Mouse (Mus musculus): ENCODE measurements around the gene Lrrfip2.

Gene Lrrfip2

DNA sequence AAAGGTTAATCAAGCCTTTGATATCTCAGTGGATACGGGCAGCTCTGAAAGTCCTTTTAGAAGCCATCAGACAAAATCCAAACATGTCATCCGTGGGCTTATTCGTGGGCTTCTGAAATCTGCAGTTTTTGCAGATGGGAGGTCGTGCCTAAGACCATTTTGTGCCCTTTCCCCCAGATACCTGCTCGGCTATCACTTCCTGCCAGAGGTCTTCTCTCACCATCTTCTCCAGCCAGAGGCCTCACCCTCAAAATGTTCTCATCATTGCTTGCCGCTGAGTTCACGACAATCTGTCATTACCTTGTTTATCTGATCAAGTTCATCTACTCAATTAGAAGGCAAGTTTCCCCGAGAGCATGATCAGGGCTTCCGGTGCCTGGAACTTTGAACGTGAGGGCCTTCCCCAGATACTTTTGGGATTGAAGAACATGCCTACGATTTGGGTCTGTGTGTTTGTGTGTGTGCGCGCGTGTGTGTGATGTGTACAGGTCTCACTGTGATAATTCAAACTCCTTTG lies at the start of gene Lrrfip2:
Gene Lrrfip2, plus strand, starts transcription at position 467 of the 517 bp plus-strand sequence.
- DNase-seq = no peak

DNA sequence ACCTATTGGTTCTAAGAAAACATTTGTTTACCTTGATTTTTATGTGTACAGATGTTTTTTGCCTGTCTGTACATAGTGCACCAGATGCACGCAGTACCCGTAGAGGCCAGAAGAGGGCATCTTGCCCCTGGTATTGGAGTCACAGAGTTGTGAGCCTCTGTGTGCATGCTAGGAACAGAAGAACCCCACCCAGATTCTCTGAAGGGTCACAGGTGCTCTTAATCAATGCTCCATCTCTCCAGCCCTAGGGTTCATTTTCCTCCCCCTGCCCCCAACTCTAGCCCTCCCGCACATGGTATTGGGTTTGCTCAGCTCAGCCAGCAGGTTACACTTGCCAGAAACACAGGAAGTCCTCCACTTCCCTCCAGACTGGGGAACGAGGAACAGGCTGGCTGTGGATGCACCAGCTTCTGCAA lies 46.8 kb upstream of the Lrrfip2 start:
- peak; percentile 79 for DNase-seq

DNA sequence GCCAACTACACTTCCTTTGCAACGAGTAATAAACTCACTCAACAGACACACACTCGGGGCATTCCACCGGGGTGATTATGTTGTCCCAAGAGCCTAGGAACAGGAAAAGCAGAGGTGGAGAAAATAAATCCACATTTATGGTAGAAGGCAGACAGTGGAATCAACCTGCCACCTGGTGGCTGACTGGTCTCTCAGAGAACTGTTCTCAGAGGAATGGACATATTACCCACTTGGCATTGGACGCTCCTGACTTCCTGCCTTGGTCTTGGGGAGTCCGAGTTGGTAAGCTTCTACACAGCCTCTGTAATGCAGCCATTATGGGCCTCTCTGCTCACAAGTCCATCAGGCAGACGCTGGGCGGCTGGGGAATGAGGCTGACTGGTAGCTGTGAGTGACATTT lies 45.2 kb upstream of the Lrrfip2 start:
- DNase-seq = peak; percentile 71 to 76

DNA sequence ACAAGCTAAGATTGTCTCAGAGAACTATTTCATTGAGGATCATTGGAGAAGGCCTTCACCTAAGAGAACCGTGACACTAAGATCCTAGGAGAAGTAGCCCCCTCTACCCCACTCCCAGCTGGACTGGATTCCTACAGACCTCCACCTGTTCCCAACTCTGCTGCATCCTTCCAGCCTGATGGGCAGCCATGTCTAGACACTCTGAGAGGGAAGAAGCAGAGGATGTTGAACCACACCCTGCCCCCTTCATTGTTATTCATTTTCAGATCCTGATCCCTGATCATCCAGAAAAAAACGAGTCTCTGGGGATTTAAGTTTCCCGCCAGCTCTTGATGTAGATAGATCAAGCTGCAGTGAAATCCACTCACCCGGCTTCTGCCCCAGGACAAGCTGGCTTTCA lies 44.4 kb upstream of the Lrrfip2 start:
- DNase-seq = no peak

DNA sequence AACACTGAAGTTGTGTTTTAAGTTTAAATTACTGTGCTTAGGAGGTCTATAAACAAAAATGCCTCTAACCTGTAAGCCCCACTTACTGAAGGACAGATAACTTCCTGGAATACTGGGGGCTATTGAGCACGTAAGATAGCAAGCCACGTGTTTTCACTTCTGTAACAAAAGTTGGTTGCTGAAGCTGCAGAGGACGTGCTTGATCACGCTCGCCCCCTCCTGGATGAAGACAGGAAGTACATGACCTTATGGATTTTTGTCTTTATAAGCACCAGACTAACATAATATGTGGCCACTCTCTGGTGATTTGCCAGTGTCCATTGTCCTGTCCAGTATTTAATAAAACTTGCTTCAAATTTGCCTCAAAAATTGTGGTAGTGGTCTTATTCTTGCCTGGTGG lies 39.6 kb upstream of the Lrrfip2 start:
- DNase-seq = no peak

DNA sequence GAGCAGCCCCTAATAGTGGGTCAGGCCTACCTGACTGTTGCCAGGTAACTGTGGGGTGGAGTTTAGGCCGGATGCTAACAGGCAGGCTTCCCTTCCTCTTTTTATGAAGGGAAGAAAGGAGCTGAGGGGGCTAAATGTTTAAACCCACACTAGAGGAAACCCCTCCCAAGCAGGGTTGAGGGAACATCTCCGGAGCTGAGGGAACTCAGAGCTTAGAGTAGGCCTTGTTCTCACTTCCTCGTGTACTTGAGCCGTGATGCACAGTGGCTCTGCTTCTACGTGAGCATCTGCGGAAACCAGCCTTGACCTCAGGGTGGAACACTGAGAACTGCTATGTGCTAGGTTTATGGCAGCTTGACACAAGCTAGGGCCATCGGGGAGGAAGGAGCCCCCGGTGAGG lies 36.6 kb upstream of the Lrrfip2 start:
- DNase-seq = no peak

DNA sequence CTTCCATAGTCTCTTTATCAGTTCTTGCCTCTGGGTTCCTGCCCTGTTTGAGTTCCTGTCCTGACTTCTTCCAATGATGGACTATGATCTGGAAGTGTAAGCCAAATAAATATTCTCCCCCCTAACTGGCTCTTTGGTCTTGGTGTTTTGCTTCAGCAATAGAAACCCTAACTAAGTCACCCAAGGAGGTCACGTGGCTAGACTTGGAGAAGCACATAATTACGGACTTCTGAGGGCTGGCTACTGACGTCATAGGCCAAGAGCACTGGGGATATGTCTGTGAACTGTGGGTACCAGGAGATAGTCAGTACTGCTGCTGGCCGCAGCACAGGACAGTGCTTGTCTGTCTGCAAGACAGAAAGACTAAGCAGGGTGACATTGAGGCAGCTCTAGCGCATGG lies 35.6 kb upstream of the Lrrfip2 start:
- DNase-seq = no peak

DNA sequence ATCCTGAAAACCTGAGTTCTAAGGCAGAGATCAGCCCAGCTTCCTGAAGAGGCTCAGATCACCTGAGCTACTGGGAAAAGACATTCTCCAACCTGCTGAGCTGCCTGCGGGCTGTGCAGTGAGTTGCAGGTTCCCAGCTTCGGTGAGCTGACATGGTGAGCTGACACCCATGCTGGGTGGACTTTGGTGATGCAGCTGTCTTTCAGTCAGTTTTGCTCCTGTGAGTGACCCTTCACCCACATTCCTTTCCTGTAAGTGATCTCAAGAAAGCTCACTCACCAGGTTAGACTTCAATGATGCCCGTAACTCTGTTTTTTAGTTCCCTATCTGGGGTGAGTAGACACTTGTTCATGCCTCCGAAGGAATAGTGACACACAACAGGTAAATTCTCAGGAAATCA lies 32.1 kb upstream of the Lrrfip2 start:
- no peak for DNase-seq

DNA sequence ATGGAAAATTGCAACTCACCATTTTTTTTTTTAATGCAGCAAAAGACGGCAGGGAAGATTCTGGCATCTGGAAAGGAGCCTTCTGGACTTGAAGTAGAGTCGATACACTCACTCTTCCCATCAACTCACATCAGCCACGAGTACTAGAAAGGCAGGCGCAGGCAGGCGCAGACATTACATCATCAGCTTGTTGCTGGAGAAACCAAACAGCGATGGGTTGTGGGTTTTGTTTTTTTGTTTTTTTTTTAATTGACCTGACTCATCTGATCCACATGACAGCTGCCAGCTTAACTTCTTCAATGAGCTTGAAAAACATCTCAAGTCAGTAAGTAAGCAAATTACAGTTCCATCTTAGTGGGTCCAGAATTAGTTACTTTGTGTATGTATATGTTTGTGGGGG lies 31.3 kb upstream of the Lrrfip2 start:
- no peak for DNase-seq

DNA sequence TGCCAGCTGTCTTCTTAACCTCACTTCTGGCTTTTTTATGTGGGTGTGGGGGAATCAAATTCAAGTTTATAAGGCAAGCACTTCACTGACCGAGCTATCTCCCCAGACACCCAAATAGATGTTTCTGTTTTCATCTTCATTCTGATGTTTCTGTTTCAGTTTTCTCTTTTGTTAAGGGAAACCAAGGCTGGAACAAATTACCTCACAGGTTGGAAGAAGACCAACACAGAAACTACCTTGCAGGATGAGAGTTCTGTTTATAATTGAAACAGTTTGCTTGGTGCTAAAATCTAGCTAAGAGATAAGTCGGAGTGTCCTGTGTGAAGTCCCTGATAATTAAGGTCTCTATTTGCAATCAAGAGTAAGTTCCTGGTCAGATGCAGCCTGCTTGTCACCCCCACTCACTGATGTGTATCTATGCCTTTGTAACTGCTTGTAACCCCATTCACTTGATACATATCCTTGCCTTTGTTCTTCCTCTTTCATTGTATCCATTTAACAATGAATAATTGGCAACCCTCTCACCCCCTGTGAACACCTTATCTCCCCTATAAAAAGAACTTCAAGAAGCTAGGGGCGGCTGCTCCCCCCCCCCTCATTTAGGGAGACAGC lies 30.3 kb upstream of the Lrrfip2 start:
- DNase-seq = no peak

DNA sequence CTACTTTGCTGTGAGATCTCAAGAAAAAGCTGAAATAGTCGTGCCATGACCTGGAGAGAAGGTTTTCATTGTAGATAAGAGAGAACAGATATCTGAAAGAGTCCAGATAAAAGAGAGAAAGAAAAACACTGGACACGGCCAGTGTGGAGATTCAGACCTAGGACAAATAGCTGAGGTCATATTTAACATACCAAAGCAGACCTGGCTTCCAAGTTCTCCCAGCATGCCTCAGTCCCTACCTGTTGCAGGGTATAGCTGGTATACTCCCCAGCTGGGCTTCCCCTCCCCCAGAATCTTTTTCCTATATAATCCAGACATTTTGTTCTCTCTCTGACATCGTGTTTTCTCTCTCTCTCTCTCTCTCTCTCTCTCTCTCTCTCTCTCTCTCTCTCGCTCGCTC lies 29.4 kb upstream of the Lrrfip2 start:
- no peak for DNase-seq

DNA sequence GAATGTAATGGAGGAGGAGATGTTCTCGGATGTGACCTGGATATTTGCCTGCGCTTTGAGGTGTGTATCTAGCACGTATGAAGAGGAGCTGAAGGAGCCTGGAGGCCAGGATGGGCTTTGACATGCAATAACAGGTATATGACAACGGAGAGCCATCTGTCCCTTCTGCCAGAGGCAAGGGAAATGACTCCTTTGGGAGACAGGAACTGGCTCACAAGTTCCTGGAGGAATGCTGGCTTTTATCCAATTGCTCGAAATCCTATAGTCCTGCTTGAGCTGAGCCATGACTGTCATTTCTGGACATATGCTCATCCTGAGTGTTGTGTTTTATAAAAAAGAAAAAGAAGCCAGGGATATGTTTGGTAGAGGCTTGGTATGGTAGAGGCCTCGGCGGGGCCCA lies 28.5 kb upstream of the Lrrfip2 start:
- no peak for DNase-seq

DNA sequence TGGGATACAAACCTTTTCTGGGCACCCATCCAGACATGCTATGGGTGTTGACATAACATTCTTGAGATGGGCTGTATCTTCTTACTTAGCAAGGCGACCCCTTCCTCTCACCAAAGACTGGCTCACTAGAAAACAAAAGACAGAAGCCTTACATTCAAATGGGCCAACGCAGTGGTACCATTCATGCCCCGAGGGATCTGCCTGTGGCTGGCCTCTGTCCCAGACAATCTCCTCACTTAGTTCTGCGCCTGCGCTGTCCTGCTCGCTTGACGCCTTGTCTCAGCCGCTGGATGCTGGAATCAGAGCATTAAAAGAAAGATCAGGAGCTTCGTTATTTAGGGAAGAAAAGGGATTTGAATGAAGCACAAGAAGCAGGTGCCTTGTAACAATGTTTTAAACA lies 24.7 kb upstream of the Lrrfip2 start:
- DNase-seq = no peak

DNA sequence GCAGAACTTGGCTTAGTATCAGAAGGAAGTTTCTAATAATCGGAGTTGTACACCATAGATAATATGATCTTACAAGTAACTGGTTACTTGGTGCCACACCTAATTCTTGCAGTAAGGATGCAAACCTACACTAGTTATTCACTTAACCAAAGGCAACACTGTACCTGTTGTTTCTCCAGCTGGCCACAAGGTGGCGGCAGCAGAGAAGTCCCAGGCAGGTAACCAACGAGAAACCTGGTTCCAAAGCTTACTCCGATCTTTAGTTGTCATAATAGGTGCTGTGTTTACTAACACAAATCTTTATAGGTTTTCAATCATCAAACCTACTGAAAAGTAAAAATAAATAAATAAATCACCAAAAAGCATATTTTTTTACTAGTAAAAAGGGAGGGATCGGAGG lies 24.3 kb upstream of the Lrrfip2 start:
- DNase-seq = peak; percentile 74 to 81

DNA sequence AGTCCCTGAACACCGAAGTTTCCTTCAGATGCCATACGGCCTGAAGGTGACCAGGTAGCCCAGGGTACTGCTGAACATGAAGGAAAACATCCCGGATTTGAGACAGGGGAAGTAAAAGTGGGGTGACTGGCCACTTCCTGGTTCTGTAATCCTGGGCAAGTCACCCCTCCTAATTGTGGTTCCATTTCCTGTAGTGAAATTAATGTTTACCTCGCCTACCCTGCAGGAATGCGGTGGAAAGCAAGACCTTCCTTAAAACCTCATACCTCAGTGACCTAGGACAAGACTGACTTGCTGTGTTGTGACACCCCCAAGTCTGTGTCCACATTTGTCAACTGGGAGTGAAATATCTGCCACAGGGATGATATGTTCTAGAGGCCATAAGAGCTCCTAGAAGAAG lies 22.8 kb upstream of the Lrrfip2 start:
- DNase-seq = no peak

DNA sequence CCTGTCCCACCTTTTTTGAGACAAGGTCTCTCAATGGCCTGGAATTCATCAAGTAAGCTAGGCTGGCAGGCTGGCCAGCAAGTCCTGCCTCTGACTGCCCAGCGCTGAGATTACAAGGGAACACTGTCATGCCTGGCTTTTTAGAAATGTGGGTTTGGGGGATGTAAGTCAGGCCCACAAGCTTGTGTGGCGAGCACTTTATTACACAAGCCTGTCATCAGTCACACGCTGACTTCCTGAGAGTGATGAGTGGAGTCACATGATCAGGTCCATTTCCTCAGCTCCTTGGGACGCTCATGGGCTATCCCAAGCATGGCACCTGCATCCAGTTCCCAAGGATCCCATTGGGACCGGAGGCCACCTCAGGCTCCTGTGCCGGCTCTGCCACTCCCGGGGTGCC lies 21.7 kb upstream of the Lrrfip2 start:
- no peak for DNase-seq

DNA sequence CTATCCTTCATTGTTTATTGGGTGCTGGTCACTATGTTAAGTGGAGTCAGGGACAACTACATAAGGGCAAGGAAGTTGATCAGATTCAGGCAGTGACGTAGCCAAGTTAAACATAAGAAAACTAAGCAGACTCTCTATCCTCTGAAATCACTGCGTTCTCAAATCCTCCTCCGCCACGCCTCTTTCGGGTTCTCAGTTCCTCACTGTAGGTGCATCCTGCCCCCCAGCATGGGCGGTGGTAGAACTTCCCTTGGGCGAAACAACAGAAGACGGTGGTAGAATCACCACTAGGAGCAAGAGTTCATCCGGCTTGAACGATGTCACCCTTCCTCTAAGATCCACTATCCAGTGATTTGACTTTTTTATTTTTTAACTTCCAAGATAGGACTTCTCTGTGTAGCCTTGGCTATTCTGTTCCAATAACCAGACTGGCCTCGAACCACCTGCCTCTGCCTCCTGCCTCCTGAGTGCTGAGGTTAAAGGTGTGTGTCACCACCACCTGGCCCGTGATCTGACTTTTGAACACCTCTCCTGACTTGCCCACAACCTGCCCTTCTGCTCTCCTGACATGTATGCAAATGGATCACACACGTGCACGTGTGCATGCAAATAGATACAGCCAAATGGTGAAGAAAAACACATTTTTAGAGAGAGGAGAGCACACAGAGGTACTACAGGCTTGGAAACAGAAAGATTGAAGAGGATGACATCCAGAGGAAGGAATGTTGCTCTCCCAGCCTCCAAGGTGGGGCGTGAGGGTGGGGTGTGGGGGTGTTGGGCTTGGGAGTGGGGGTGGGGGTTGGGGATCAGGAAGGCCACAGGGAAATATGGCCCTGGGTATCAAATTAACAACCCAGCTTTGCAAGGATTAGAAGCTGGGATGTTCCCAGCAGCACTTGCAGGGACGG lies 20.7 kb upstream of the Lrrfip2 start:
- no peak for DNase-seq

DNA sequence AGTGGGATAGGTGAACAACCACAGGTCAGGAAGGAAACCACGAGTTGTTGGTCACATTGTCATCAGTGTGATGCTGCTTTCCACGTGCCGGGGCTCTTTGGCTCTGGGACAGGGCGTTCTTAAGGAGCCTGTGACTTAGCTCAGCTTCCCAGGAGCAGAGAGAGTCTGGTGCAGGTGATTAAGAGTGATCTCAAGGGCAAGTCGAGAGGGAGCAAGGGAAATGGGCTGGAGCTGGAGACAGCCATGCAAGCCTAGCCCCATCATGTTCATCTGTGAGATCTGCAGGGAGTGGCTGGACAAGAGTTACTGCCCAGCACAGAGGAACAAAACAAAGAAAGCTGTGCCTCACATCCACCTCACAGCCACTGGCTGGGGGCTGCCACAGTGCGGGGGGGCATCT lies 19.8 kb upstream of the Lrrfip2 start:
- DNase-seq = no peak

DNA sequence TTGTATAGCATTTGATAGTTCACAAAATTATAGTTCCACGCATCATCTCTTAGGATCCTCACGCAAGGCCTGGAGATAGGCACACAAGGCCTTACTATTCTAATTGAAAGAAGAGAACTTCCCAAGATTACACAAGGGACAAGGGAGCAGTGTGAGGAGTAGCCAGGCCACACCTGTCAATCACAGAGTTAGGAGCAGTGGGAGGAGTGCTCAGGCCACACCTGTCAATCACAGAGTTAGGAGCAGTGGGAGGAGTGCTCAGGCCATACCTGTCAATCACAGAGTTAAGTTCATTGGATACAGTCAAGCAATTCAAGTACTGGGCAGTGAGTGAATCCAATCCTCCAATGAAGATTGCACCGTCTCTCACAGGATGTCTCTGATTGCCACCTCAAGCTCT lies 17.0 kb upstream of the Lrrfip2 start:
- no peak for DNase-seq

DNA sequence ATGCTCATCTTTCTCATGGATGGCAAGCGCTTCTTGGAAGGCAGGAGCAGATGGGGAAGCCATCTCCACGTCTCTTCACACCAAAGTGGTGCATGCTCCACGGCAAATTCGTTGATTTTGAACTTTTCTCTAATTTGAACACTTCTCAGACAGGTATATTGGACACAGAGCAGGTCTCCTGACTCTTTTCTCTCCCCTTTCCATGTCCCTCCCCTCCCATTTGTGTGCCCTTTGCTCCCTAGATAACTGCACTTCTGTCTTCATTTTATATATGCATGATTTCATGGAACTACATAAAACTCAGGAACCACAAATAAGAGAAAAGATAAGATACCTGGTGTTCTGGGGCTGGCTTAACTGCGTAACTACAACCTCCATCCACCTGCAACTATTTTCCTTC lies 14.1 kb upstream of the Lrrfip2 start:
- no peak for DNase-seq

DNA sequence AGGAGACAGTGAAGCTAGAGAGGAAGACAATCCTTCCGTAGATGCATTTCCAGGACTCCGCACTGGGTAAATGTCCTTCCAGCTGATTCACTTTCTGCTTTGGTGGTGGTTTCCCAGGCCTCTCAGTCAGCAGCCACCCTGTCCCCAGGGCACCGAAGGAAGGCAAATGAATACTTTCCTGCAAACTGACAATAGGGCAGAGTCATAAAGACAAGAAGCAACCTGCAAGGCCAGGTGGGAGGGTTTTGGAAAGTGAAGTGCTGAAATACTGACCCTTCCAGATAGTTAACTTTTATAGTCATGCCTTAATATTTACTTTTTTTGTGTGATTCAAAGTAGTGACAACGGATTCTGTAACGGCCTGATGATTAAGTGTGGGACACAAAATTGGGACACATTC lies 13.5 kb upstream of the Lrrfip2 start:
- DNase-seq = no peak

DNA sequence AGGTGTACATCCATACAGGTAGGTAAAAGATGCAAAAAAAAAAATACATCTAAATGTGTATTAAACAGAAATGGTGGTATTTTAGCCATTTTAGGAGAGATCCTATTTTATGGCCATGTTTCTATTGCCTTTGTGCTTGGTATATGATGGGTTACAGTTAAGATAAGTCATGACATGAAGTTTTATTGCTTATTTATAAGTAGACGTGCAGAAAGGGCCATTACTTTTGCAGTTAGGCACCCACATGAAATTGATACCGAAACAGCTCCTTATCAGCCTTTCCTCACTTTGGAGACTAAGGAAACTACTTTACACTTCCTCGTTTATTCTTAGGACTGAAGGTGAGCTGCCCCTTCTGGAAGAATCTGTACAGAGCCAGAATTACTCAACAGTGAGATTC lies 9.5 kb upstream of the Lrrfip2 start:
- DNase-seq = no peak

DNA sequence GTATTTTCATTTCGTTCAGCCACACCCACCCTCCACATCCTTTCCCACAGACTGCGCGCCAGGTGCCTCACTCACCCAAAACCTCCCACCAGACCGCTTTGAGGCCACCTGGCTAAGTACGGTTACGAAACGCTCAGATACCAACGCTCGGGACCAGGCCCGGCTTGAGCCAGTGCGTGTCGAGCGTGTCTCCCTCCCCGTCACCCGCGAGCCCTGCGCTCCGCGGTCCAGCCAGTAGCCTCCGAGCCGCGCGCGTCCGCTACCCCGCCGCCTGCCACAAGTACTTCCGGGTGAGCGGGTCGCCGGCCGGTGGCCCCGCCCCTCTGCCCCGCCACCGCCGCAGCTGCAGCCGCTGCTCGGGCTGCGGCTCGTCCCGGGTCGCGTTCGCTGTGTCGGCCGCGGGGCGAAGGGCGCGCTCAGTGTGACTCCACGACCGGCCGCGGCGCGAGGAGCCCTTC lies 431 bp downstream of the Lrrfip2 start:
- peak; percentile 90 to 94 for DNase-seq

DNA sequence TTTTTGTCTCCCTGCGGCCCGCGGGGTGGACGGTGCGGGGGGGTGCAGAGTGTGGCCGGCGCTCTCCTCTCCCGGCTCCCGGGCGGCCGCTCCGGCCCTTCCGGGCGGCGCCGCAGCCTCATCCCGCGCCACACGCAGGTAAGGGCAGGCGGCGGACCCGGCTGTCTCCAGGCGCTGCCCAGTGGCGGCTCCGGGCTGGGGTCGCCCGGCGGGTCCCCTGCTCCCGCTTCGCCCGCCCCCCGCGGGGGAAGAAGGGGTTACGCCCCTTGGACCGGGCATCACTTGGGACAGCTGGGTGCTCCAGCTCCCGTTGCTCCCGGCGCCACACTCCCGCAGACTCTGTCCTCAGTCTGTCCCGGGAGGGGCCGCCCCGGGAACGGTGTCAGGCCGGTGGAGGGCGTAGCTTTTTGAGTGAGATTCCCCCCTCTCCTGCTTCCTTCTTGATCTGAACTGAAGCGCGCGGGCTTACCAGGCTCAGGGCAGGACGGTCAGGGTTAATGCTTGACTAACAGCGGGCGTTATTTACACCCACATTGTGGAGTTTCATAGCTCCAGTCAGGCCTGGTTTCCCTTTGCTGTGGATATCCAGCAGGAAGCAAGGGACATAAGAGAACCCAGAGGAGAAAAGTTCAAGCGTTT lies 979 bp downstream of the Lrrfip2 start:
- peak; percentile 67 to 80 for DNase-seq

Data from kidney, postnatal 4 days (tissue).